Mouse (Mus musculus): ENCODE measurements at regions not wholly inside any gene's neighbourhood (a gene's known extent, or its start where the extent isn't known, plus 50 kb on each side); places are given as distances from the start of the nearest gene placed in this dataset.

GRCm38 (mm10) chr13:35482340-35482739, 177.3 kb upstream of the Cdyl start:
- Histone ChIP-seq H3K4me2 (ENCODE audit: low read depth, low read length) (no peak overlapping the region), H3K27ac (ENCODE audit: low read depth) (no peak overlapping the region), H3K4me1 (ENCODE audit: insufficient read depth) (no peaks in the 10 kb centered on the region), H3K9me3 (ENCODE audit: low read length) (no peaks in the 10 kb centered on the region), H3K4me3 (ENCODE audit: low read depth, low read length) (no peak overlapping the region), H3K27me3 (ENCODE audit: insufficient read depth, low read length) (no peaks in the 10 kb centered on the region), H3K36me3 (replicated peaks; ENCODE audit: insufficient read depth, low read length) (no peaks in the 10 kb centered on the region), H3K9ac (replicated peaks) (no peak overlapping the region)
- no peak for ATAC-seq
- TF ChIP-seq EP300 (IDR thresholded peaks at IDR 0.05; ENCODE audit: low read depth) (no peak), CTCF (IDR thresholded peaks at IDR 0.05; ENCODE audit: low read depth) (no peak)
- WGBS (ENCODE audit: insufficient replicate concordance): 65% methylated on average over 4 of the region's 4 CpGs
- DNase-seq: no peak

GRCm38 (mm10) chr13:35486125-35486524, 173.5 kb upstream of the Cdyl start:
- Histone ChIP-seq H3K9me3 (ENCODE audit: low read length) (no peaks in the 10 kb centered on the region), H3K4me3 (ENCODE audit: low read depth, low read length) (no peak overlapping the region), H3K4me1 (ENCODE audit: insufficient read depth) (no peaks in the 10 kb centered on the region), H3K36me3 (replicated peaks; ENCODE audit: insufficient read depth, low read length) (no peaks in the 10 kb centered on the region), H3K27me3 (ENCODE audit: insufficient read depth, low read length) (no peaks in the 10 kb centered on the region), H3K27ac (ENCODE audit: low read depth) (no peak overlapping the region), H3K4me2 (ENCODE audit: low read depth, low read length) (no peak overlapping the region), H3K9ac (replicated peaks) (no peak overlapping the region)
- no peak for DNase-seq
- TF ChIP-seq EP300 (IDR thresholded peaks at IDR 0.05; ENCODE audit: low read depth) (no peak), CTCF (IDR thresholded peaks at IDR 0.05; ENCODE audit: low read depth) (no peak)
- no peak for ATAC-seq
- 85% methylated on average over 4 of the region's 4 CpGs for WGBS (ENCODE audit: insufficient replicate concordance)

DNA sequence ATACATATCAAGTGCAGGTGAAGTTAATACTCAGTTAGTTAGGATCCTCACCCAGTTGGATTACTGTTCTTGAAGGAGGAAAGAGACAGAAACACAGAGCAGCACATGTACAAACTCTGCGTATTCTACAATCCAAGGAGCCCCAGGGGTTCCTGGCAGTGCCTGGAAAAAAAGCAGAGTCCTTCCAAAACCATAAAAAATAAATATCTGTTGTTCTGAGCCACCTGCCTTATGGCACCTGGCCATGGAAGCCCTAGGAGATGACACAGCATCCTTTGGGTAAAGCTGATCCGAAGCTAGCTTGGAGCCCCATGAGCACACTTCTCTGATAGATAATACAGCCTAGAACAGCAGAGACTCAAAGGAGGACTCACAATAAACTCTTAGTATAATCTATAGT, 159.9 kb upstream of the Cdyl start:
- Histone ChIP-seq H3K4me3 (ENCODE audit: low read depth, low read length) (no peak overlapping the region), H3K4me2 (ENCODE audit: low read depth, low read length) (no peak overlapping the region), H3K9ac (replicated peaks) (no peak overlapping the region), H3K9me3 (ENCODE audit: low read length) (no peaks in the 10 kb centered on the region), H3K36me3 (replicated peaks; ENCODE audit: insufficient read depth, low read length) (no peaks in the 10 kb centered on the region), H3K27ac (ENCODE audit: low read depth) (no peak overlapping the region), H3K4me1 (ENCODE audit: insufficient read depth) (no peaks in the 10 kb centered on the region), H3K27me3 (ENCODE audit: insufficient read depth, low read length) (no peaks in the 10 kb centered on the region)
- WGBS (ENCODE audit: insufficient replicate concordance): 68% methylated on average over 2 of the region's 2 CpGs
- ATAC-seq (no peak), DNase-seq (no peak)
- TF ChIP-seq EP300 (IDR thresholded peaks at IDR 0.05; ENCODE audit: low read depth): no peak
- no peak for TF ChIP-seq CTCF (IDR thresholded peaks at IDR 0.05; ENCODE audit: low read depth)

DNA sequence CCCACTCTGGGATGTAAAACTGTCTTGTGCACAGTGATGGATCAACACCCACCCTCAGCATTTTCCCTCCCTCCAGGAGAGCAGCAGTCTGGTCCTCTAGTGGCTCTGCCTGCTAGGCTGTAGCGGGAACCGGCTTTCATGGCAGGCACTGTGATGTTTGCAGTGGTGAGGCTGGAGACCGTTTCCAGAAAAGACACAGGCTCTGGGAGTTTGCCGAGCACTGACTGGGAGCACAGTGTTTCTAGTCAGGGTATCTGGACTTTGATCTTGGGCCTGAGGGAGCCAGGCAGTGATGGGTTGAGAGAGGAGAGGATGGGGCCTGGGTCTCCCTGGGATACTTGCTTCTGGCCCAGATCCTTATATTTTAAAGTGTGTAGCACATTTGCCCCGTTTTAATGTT, 158.7 kb upstream of the Cdyl start:
- WGBS (ENCODE audit: insufficient replicate concordance): 66% methylated on average over 5 of the region's 5 CpGs
- Histone ChIP-seq H3K4me2 (ENCODE audit: low read depth, low read length) (no peak overlapping the region), H3K9me3 (ENCODE audit: low read length) (no peaks in the 10 kb centered on the region), H3K4me1 (ENCODE audit: insufficient read depth) (no peaks in the 10 kb centered on the region), H3K36me3 (replicated peaks; ENCODE audit: insufficient read depth, low read length) (no peaks in the 10 kb centered on the region), H3K27ac (ENCODE audit: low read depth) (no peak overlapping the region), H3K4me3 (ENCODE audit: low read depth, low read length) (no peak overlapping the region), H3K27me3 (ENCODE audit: insufficient read depth, low read length) (no peaks in the 10 kb centered on the region), H3K9ac (replicated peaks) (no peak overlapping the region)
- DNase-seq: no peak
- no peak for ATAC-seq
- TF ChIP-seq CTCF (IDR thresholded peaks at IDR 0.05; ENCODE audit: low read depth) (no peak), EP300 (IDR thresholded peaks at IDR 0.05; ENCODE audit: low read depth) (no peak)

DNA sequence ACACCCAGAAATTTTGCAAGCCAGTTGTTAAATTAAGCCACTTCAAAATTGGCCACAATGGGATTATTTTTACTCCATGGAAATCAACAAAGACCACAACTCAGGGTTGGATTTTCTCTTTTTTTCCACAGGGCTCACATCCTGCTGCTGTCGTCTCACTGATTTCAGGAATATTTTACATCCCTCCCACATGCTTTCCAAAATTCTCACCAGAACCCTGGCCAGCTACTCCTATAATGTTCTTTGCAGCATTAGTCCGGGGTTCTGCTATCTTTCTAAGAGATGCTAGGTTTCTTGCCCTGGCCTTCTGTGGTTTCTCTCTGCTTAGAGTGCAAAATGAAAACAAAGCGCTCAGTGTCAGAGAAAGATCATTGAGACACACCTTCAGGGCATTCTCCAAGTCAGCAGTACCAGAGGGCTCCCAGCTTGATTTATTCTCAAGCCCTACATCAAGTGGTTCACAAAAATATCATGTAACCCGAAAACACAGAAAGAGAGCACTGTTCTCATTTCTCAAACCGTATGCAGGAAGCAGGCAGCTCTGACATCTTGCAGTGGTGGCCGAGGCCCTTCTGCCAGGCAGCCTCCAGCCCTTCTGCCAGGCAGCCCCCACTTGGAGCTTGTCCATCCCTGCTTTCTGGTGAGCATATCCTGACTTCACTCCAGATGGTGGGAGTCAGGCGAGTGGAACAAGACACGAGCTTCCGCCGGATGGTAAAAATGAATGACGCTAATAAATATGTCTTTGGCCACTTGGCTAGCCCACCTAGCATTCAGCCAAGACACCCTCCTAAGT, 158.1 kb upstream of the Cdyl start:
- ATAC-seq: no peak
- DNase-seq: no peak
- no peak overlapping the region for H3K27ac ChIP-seq (ENCODE audit: low read depth)
- no peaks in the 10 kb centered on the region for H3K27me3 ChIP-seq (ENCODE audit: insufficient read depth, low read length)
- no peak for TF ChIP-seq CTCF (IDR thresholded peaks at IDR 0.05; ENCODE audit: low read depth)
- TF ChIP-seq EP300 (IDR thresholded peaks at IDR 0.05; ENCODE audit: low read depth): no peak
- no peak overlapping the region for H3K9ac ChIP-seq (replicated peaks)
- no peaks in the 10 kb centered on the region for H3K9me3 ChIP-seq (ENCODE audit: low read length)
- no peak overlapping the region for H3K4me2 ChIP-seq (ENCODE audit: low read depth, low read length)
- 70% methylated on average over 11 of the region's 11 CpGs for WGBS (ENCODE audit: insufficient replicate concordance)
- no peaks in the 10 kb centered on the region for H3K36me3 ChIP-seq (replicated peaks; ENCODE audit: insufficient read depth, low read length)
- H3K4me1 ChIP-seq (ENCODE audit: insufficient read depth): no peaks in the 10 kb centered on the region
- H3K4me3 ChIP-seq (ENCODE audit: low read depth, low read length): no peak overlapping the region

DNA sequence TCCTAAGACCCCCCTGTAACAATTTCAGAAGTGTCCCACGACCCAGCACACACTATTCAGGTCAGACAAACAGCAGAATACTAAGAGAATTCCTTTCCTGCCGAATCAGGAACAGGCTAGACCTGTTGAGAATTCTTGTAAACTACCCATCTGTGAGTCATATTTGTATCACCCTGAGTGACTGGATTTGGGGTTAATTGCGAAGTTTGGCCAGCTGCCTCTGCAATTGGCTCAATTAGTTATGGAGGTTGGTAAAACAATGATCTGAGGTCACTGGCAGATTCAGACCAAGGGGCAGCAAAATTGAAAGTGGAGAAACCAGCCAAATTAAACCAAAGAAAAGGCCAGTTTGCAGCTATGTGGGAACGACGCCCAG, 157.5 kb upstream of the Cdyl start:
- 63% methylated on average over 5 of the region's 5 CpGs for WGBS (ENCODE audit: insufficient replicate concordance)
- Histone ChIP-seq H3K9ac (replicated peaks) (no peak overlapping the region), H3K4me3 (ENCODE audit: low read depth, low read length) (no peak overlapping the region), H3K27me3 (ENCODE audit: insufficient read depth, low read length) (no peaks in the 10 kb centered on the region), H3K4me1 (ENCODE audit: insufficient read depth) (no peaks in the 10 kb centered on the region), H3K4me2 (ENCODE audit: low read depth, low read length) (no peak overlapping the region), H3K27ac (ENCODE audit: low read depth) (no peak overlapping the region), H3K36me3 (replicated peaks; ENCODE audit: insufficient read depth, low read length) (no peaks in the 10 kb centered on the region), H3K9me3 (ENCODE audit: low read length) (no peaks in the 10 kb centered on the region)
- TF ChIP-seq EP300 (IDR thresholded peaks at IDR 0.05; ENCODE audit: low read depth): no peak
- no peak for TF ChIP-seq CTCF (IDR thresholded peaks at IDR 0.05; ENCODE audit: low read depth)
- ATAC-seq: no peak
- DNase-seq: no peak
